Mouse (Mus musculus) intestine, postnatal 0 days (tissue): ENCODE results near the gene Henmt1. TPM values are rescaled to one million over a fixed set of nuclear protein-coding genes. Genes with fewer than 3 reads are reported as not detected.

Experiments
- ATAC-seq: fragments of 200-750 bp; cut with Nextera tagmentation; 2 replicates; pipeline ENCODE4 v1.8.0; 2017; ENCODE audit warnings: mild to moderate bottlenecking, moderate TSS enrichment, moderate library complexity
- H3K27ac ChIP-seq: fragments of 300-500 bp; sonication (generic); 2 replicates; pipeline ENCODE4 v1.5.1; 2014; ENCODE audit warnings: mild to moderate bottlenecking, low read depth, low read length, moderate library complexity
- H3K27me3 ChIP-seq: fragments of 300-500 bp; sonication (generic); replicated peaks from 2 replicates; pipeline ENCODE4 v1.6.1; 2014; ENCODE audit warnings: low read length, mixed read lengths; ENCODE audit not compliant: control insufficient read depth, insufficient read depth
- H3K36me3 ChIP-seq: fragments of 300-500 bp; sonication (generic); 2 replicates; pipeline ENCODE4 v1.6.1; 2014; ENCODE audit warnings: mild to moderate bottlenecking, moderate library complexity; ENCODE audit not compliant: control insufficient read depth, insufficient read depth
- H3K4me1 ChIP-seq: fragments of 300-500 bp; sonication (generic); replicated peaks from 2 replicates; pipeline ENCODE4 v1.6.1; 2014; ENCODE audit warnings: antibody characterized with exemption, low read length, mixed read lengths; ENCODE audit not compliant: control insufficient read depth, insufficient read depth
- H3K4me2 ChIP-seq: fragments of 300-500 bp; sonication (generic); replicated peaks from 2 replicates; pipeline ENCODE4 v1.6.1; 2014; ENCODE audit warnings: low read depth, mild to moderate bottlenecking, moderate library complexity
- H3K4me3 ChIP-seq: fragments of 300-500 bp; sonication (generic); 2 replicates; pipeline ENCODE4 v1.5.1; 2014; ENCODE audit warnings: low read depth, low read length
- H3K9ac ChIP-seq: fragments of 300-500 bp; sonication (generic); 2 replicates; pipeline ENCODE4 v1.6.1; 2014; ENCODE audit warnings: mild to moderate bottlenecking, low read depth, low read length
- H3K9me3 ChIP-seq: fragments of 300-500 bp; sonication (generic); 2 replicates; pipeline ENCODE4 v1.6.1; 2016; ENCODE audit warnings: mixed run types; ENCODE audit not compliant: control insufficient read depth
- CTCF ChIP-seq: sonication (generic); IDR thresholded peaks from 2 replicates; pipeline ENCODE4 v1.5.1; 2016; ENCODE audit warnings: low read depth, mild to moderate bottlenecking, control low read depth, antibody characterized with exemption, moderate library complexity
- WGBS: fragments of 180-500 bp; shearing (Covaris S2); extraction: QIAGEN DNeasy Blood & Tissue Kit; methylation state at CpG from one replicate; pipeline ENCODE4 v1.1.7; 2014; 5-methylcytosine and 5-hydroxymethylcytosine counted together
- polyA plus RNA-seq: library from polyadenylated mRNA; unstranded; fragments of >200 nt; fragmentation: Nextera tagmentation; extraction: Ambion mirVana; gene quantifications from 2 replicates; pipeline ENCODE4 v1.2.1, GENCODE M21; 2015

The Henmt1 gene
- polyA plus RNA-seq, 1 experiment from 2014 or later: 0.38 TPM

GRCm38 (mm10) chr3:108964361-108965044 lies 24.8 kb downstream of the Henmt1 start:
- ATAC-seq: no peak
- no peaks in the 10 kb centered on the region for H3K9me3 ChIP-seq
- H3K27me3 ChIP-seq: no peaks in the 10 kb centered on the region
- no peak overlapping the region for H3K9ac ChIP-seq
- 0 out of 2 replicates have a peak, but pooled peaks cover 4% of the 10 kb centered on the region for H3K36me3 ChIP-seq
- no peak overlapping the region for H3K4me3 ChIP-seq
- WGBS: 67% methylated on average over 7 of the region's 7 CpGs
- no peak overlapping the region for H3K27ac ChIP-seq
- peak; percentile 55 for TF ChIP-seq CTCF
- H3K4me1 ChIP-seq: no peaks in the 10 kb centered on the region
- no peak overlapping the region for H3K4me2 ChIP-seq

DNA sequence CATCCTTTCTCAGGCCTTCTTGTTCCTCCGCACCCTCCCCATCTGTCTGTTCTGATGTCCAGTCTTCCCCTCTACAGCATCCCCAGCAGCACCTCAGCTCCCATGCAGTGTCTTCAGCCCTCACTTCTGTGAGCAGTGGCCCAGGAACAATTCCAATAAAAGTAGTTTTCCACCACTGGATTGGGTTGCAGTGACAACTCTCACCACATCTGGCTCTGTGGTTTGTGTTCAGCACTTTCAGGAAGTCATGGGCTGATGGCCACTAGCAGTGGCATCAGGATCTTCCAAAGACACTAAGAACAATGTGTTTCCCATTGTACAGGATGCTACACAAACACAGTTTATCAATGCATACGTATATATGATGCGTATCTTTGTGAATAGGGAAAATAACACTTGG lies 26.4 kb downstream of the Henmt1 start:
- 92% methylated on average over 3 of the region's 3 CpGs for WGBS
- no peak for TF ChIP-seq CTCF
- H3K9ac ChIP-seq: no peak overlapping the region

GRCm38 (mm10) chr3:108973980-108974660 lies 34.4 kb downstream of the Henmt1 start:
- no peak for ATAC-seq
- 85% methylated on average over 13 of the region's 13 CpGs for WGBS

More for the DNA sequence above, 26.4 kb downstream of the Henmt1 start:
- H3K27me3 ChIP-seq: no peaks in the 10 kb centered on the region
- ATAC-seq: no peak
- H3K4me2 ChIP-seq: no peak overlapping the region
- H3K4me1 ChIP-seq: no peaks in the 10 kb centered on the region
- H3K9me3 ChIP-seq: no peaks in the 10 kb centered on the region
- 0 out of 2 replicates have a peak, but pooled peaks cover 9% of the 10 kb centered on the region for H3K36me3 ChIP-seq
- no peak overlapping the region for H3K27ac ChIP-seq
- H3K4me3 ChIP-seq: no peak overlapping the region

DNA sequence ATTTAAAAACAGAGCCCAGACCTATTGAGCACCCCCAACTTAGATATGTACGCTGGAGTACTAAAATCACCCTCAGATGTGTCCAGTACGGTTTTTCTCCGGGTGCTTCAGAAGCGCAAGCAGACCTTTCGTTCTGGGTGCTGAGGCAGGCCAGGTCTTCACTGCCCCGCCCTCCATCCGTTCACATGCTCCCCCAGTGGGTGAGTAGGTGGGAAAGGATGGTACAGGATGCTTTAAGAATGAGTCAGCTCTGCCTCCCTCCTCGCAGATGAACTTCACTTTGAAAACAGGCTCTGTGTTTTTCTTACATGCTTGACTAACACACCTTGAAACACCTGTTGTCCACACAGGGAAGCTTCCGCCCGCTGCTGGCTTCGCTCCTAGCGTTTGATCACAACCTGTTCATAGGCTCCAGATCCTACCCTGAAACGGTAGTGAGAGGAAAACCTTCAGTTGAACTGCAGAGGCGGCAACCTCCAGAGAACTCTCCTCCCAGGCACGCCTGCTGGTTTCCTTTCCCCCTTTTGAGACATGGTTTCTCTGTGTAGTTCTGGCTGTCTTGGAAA lies 35.3 kb downstream of the Henmt1 start:
- no peak overlapping the region for H3K27ac ChIP-seq
- H3K9me3 ChIP-seq: no peaks in the 10 kb centered on the region
- 86% methylated on average over 15 of the region's 15 CpGs for WGBS
- H3K36me3 ChIP-seq: peaks cover 32% of the 10 kb centered on the region
- no peak overlapping the region for H3K9ac ChIP-seq
- H3K4me1 ChIP-seq: no peaks in the 10 kb centered on the region
- no peak overlapping the region for H3K4me3 ChIP-seq
- H3K27me3 ChIP-seq: no peaks in the 10 kb centered on the region
- no peak for ATAC-seq
- no peak overlapping the region for H3K4me2 ChIP-seq
- no peak for TF ChIP-seq CTCF

More at GRCm38 (mm10) chr3:108973980-108974660, 34.4 kb downstream of the Henmt1 start:
- Histone ChIP-seq H3K4me3 (no peak overlapping the region), H3K27ac (no peak overlapping the region), H3K36me3 (peaks cover 25% of the 10 kb centered on the region), H3K4me1 (no peaks in the 10 kb centered on the region), H3K9me3 (no peaks in the 10 kb centered on the region), H3K27me3 (no peaks in the 10 kb centered on the region), H3K9ac (no peak overlapping the region), H3K4me2 (no peak overlapping the region)
- no peak for TF ChIP-seq CTCF

- H3K27ac ChIP-seq: no peak overlapping the region
- ATAC-seq: no peak
- H3K4me3 ChIP-seq: no peak overlapping the region
- H3K4me2 ChIP-seq: no peak overlapping the region
- H3K4me1 ChIP-seq: no peaks in the 10 kb centered on the region
- 94% methylated on average over 13 of the region's 13 CpGs for WGBS
- peak; percentile 66 for TF ChIP-seq CTCF
- no peaks in the 10 kb centered on the region for H3K9me3 ChIP-seq
- no peaks in the 10 kb centered on the region for H3K27me3 ChIP-seq
- H3K9ac ChIP-seq: no peak overlapping the region
- peaks cover 33% of the 10 kb centered on the region for H3K36me3 ChIP-seq
Measured at GRCm38 (mm10) chr3:108977340-108978030, 37.8 kb downstream of the Henmt1 start.

DNA sequence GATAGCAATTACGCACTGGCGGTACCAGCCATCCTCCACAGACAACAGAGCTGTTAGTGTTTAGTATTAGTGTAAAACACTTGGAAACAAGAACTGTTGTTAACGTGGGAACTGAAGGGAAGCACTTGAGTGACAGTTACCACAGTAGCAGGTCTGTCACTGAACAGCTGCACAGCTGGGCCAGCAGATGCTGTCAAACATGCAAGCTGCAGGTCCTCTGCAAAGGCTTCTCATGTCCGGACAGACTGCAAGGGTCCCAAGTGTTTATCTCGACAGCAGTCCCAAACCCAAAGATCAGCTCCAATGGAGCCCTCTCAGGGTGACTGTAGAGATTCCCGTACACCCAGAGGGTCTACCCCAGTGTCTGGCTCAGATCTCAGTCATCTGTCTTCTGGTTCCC lies 42.3 kb downstream of the Henmt1 start:
- no peak for ATAC-seq
- TF ChIP-seq CTCF: no peak
- 77% methylated on average over 6 of the region's 6 CpGs for WGBS
- Histone ChIP-seq H3K27me3 (no peaks in the 10 kb centered on the region), H3K4me1 (no peaks in the 10 kb centered on the region), H3K4me2 (no peak overlapping the region), H3K36me3 (peaks cover 31% of the 10 kb centered on the region), H3K27ac (no peak overlapping the region), H3K4me3 (no peak overlapping the region), H3K9ac (no peak overlapping the region), H3K9me3 (no peaks in the 10 kb centered on the region)
